Mouse (Mus musculus) erythroblast, embryonic 14.5 days (primary cell): ENCODE data around the gene Fam240a.

ENCODE experiments used
- GATA1 ChIP-seq: IDR thresholded peaks from 2 replicates; pipeline ENCODE4 v1.6.1; 2012; ENCODE audit warnings: low read length, inconsistent platforms, mixed read lengths
- TAL1 ChIP-seq: IDR thresholded peaks from 3 replicates; pipeline ENCODE4 v1.6.1; 2012; ENCODE audit warnings: low read length, inconsistent platforms, mixed read lengths

GRCm38 (mm10) chr9:110944265-110944664 is 27.6 kb upstream of the Fam240a start:
- TF ChIP-seq GATA1 (no peak), TAL1 (no peak)
